Mouse (Mus musculus): ENCODE data around the gene Ncor2.
A peak's percentile ranks its signal among the peaks of the same experiment; 100 is the strongest.

Ncor2 gene

GRCm38 (mm10) chr5:125017332-125017731 lies 161.7 kb downstream of the Ncor2 start:
- no peak for DNase-seq (ENCODE audit: low read depth)

DNA sequence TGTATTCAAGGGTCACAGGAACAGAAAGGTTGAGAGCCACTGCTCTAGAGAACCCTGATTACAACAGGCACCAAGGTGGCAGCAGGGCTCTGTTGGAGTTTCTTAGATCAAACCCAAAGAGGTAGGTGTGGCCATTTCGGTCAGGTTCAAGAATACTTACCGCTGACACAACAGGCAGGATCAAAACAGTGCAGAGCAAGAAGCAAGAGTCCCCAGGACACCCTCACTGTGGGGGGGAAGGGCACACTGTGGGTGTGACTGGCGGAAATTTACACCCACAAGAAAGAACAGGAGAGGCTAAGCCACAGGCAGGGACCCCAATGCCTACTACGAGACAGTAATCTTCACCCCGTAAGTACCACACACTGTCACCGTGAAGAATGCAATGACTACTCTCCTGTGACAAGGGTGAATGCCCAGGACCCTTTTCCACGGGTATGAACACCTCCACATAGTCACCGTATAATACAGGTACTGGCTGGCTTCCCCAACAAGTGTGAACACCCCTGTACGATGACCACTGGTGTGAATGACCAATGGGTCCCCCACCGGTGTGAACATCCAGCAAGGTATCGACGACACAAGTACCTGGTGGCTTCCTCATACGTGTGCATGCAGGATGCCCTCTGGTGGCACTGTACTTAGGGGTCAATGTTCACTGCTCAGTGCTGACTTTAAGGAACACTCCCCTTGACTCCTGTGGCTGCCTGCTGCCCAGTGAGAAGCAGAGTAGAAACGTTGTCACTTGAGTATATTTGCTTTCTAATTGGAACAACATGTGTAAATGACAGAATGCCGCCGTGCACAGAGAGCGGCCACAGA lies 162.4 kb downstream of the Ncor2 start:
- DNase-seq (ENCODE audit: low read depth) = no peak

DNA sequence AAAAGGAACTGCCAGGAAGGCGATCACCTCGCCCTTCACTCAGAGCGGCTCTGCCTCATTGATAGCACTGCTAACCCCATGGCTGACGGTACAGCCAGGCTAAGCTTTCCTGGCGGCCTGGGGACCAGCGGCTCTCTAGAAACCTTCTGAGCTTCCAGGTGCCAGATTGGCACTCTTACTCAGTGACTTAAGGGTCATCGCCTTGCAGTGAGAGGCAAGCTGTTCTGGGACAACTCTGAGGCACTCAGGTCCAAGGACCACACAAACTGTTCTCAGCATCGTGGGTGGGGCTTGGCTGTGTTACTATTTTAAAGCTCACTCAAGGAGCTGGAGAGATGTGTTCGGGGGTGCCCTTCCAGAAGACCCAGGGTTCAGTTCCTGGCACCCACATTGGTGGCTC lies 163.4 kb downstream of the Ncor2 start:
- no peak for DNase-seq (ENCODE audit: low read depth)

GRCm38 (mm10) chr5:125015066-125015465 lies 164.0 kb downstream of the Ncor2 start:
- no peak for DNase-seq (ENCODE audit: low read depth)

DNA sequence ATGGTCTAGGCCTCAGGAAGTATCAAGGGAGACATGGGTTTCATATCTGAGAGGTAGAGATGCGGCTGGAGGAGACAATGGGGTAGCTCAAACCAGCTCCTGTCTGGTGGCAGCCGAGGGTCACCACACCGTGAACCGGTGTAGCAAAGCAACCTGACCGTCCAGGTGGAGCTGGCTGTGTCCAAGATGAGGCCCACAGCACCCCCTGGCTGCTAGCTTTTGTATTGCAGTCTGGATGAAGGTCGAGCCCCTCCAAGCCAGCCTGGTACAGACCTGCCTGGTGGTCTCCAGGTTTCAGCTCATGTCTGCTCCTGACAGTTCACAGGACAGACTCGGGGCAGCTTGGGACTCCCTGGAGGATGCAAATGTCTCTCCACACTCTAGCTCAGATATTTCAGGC lies 164.5 kb downstream of the Ncor2 start:
- no peak for DNase-seq (ENCODE audit: low read depth)

GRCm38 (mm10) chr5:125011628-125012027 lies 167.4 kb downstream of the Ncor2 start:
- DNase-seq (ENCODE audit: low read depth) = no peak

GRCm38 (mm10) chr5:125011166-125011565 lies 167.9 kb downstream of the Ncor2 start:
- no peak for DNase-seq (ENCODE audit: low read depth)

DNA sequence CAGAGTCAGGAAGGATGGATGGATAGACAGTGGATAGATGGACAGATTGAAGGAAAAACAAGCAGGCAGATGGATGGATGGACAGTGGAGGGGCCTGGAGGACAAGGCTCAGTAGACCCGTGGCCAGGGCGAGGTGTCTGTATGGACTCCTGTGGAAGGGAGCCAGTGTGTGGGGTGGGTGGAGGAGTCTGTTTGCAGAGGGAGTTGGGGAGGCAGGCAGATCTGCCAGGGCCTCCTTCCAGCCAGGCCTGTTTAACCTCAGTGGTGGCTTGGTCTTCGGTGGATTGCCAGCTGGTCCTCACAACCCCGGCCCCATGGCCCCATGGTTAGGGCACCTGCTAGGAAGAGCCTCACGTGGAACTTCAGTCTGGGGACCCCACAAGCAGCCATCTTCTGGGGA lies 172.1 kb downstream of the Ncor2 start:
- no peak for DNase-seq (ENCODE audit: low read depth)

- DNase-seq (ENCODE audit: low read depth) = peak; percentile 52
Observed at GRCm38 (mm10) chr5:125005871-125006652, 173.0 kb downstream of the Ncor2 start.

- DNase-seq (ENCODE audit: low read depth) = no peak
Observed at GRCm38 (mm10) chr5:125003873-125004255, 175.2 kb downstream of the Ncor2 start.

DNA sequence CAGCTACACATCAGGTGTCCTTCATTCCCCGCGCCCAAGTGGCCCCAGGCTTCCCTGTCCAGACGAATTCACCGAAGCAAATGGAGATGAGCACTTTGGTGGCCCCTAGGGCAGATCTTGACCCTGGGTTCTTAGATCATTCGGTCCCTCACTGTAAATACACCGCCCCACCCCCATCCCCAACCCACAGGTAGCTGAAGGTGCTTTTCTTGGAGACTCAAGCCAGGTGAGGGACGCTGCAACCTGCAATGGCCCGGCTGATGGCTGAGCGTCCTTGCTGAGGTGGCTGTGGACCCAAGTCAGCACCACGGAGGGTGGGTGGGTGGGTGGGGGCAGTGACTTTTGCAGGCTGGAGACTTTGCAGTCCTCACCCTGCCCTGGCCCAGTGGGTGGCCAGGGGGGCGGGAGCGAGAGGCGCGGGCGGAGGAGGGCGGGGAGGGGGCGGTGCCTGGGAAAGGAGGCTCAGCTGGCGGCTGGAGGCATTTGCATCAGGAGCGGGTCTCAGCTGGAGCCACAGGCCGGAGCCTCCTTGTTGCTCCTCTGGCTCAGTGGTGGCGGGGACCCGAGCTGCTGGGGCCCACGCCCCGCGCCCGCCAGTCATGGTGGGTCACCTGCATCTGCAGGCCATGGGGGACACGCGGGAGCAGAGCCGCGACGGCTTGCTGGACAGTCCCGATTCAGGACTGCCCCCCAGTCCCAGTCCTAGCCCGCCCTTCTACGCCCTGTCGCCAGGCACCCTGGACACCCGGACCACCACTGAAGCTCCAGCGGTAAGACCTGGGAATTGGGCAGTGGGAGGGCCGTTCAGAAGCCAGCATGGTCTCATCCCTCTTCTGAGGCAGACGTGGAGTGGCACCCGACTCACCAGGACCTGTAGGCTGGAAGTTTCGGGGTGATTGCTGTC lies 175.8 kb downstream of the Ncor2 start, which contains the start of gene Rflna:
Gene Rflna, plus strand, starts transcription at position 253 of the 904 bp plus-strand sequence.
- no peak for DNase-seq (ENCODE audit: low read depth)

DNA sequence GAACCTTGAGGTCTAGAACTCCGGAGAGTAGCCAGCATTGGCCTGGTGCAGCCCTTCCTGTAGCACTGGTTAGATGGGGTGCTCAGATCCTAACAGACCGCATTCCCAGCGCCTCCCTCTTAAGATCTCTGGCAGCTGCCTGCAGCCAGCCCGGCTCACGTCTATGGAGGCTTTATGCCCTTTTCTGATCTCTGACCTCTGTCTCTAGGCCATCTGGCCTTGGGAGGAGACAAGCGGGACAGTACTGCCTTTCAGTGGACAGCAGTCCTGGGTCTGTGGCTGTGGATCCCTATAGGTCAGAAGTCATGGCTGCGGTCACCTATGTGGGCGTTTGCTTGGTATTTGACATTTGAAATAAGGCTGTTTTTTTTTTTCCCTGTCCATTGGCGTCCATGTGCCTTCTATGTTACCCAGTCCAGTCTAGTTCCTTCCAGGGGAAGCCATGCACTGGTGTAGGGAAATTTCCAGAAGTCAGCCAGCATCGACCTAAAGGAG lies 178.2 kb downstream of the Ncor2 start:
- no peak for DNase-seq (ENCODE audit: low read depth)

GRCm38 (mm10) chr5:124997913-124998312 lies 181.1 kb downstream of the Ncor2 start:
- DNase-seq (ENCODE audit: low read depth) = no peak

- DNase-seq (ENCODE audit: low read depth) = no peak
Observed at GRCm38 (mm10) chr5:124996816-124997215, 182.2 kb downstream of the Ncor2 start.

DNA sequence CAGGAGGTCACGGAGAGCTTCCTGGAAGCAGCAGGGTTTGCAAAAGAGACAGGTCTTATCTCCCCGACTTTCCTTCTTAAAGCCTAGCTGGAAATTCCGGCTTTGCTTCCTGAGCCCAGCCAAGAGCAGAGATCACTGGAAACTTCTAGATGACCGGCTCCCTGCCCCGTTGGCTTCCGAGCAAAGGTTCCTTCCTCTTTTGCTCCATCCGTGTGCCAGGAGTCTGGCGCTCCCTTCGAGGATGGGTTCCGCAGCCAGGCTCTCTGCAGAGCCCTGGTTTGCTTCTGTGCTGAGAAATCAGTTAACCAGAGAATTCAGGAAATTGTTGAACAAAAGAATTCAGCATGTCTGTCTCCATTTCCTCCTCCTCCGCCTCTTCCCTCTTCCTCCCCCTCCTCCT lies 186.1 kb downstream of the Ncor2 start:
- DNase-seq (ENCODE audit: low read depth) = no peak

- DNase-seq (ENCODE audit: low read depth) = no peak
Observed at GRCm38 (mm10) chr5:124992323-124992722, 186.7 kb downstream of the Ncor2 start.

GRCm38 (mm10) chr5:124989724-124990123 lies 189.3 kb downstream of the Ncor2 start:
- DNase-seq (ENCODE audit: low read depth) = no peak

GRCm38 (mm10) chr5:124986656-124987055 lies 192.4 kb downstream of the Ncor2 start:
- DNase-seq (ENCODE audit: low read depth) = no peak

GRCm38 (mm10) chr5:124986222-124986621 lies 192.8 kb downstream of the Ncor2 start:
- no peak for DNase-seq (ENCODE audit: low read depth)

- peak; percentile 76 for DNase-seq (ENCODE audit: low read depth)
Observed at GRCm38 (mm10) chr5:124969790-124970189, 209.2 kb downstream of the Ncor2 start.

Measured in fibroblast of lung, adult 2 months (primary cell).